Mouse (Mus musculus) left cerebral cortex, adult 11 months (tissue): ENCODE measurements around the gene Hoxb4.

Experiments used
- DNase-seq: peaks from one replicate; pipeline ENCODE4 v3.0.0; 2022; ENCODE audit warnings: low spot score

Hoxb4 gene

DNA sequence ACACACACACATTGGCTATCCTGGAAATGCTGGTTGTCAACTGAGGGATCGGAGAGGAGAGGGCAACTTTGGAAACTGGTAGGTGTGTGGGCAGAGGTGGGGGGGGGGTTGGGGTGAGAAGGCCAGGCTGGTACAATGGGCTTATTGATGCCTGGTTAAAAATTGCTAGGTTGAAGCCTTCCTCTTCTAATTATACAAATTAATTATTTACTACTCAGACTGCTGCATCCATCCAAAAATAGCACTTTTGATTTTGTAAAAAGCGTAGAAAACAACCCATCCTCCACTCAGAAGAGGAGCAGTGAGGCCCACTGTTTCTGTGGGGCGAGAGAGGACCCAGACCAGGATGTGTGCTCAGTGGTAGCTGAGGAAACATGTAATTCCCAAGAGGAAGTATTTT lies 16.9 kb downstream of the Hoxb4 start:
- no peak for DNase-seq

DNA sequence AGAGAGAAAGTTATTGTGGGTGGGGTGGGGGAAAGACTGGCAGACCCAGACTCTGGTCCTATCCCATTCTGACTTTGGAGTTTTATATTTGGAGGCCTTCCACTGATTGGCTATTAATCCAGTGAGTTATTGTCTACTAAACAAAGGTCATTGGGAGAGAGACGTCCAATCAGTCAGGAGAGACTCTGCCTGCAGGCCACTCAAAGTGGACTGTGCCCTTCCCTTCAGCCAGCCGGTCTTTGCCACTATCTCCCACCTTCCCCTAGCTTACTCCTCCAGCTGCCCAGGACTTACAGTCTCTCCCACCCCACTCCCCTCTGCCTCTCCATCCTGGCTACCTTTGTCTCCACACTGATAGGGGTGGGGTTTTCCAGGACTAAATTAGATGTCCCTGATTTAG lies 18.5 kb downstream of the Hoxb4 start:
- DNase-seq = no peak

DNA sequence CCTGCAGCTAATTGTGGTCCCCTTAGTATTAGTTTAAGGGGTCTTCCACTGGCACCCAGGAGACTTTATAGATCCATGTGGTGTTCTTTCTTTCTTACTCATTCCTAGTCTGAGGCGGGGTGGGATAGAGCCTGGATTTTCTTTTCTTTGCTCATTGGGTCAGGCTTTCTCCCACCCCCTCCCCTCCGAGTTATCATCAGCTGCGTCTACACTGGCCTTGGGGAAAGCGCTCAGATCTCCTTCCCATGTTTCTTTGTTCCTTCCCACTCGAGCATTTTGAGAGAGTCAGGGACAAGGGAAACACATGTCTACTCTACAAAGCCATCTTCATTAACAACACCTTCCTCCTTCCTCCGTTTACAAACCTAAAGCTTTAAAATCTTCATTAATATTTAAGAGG lies 19.0 kb downstream of the Hoxb4 start:
- DNase-seq = no peak

- DNase-seq = no peak
These were observed 21.1 kb downstream of the Hoxb4 start for GRCm38 (mm10) chr11:96338957-96339855.

DNA sequence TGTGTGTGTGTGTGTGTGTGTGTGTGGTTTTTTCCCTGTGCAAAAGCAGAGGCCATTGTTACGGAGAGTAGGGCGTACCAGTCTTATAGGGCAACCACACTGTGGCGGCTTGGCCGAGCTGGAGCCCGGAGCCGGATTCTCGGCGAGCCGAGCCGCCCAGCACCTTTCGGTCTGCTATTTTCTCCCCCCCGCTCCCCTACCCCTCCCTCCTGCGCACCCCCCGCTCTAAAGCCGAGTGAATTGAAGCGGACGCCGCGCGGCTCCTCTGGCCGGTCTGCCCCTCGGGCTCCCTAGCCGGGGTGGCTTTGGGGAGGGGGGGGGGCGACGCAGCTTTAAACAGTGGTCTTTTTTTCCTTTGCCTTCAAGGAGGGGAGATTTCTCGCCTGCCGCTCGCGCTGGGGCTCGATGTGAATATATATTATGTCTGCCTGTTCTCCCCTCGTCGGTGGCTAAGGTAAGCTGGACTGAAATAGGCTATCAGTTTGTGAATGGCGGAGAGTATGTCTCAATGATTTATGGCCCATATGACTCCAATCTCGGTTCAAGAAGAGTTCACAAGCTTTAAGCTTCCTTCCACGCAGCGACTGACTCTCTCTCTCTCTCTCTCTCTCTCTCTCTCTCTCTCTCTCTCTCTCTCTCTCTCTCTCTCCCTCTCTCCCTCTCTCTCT lies 22.8 kb downstream of the Hoxb4 start:
- DNase-seq = no peak

DNA sequence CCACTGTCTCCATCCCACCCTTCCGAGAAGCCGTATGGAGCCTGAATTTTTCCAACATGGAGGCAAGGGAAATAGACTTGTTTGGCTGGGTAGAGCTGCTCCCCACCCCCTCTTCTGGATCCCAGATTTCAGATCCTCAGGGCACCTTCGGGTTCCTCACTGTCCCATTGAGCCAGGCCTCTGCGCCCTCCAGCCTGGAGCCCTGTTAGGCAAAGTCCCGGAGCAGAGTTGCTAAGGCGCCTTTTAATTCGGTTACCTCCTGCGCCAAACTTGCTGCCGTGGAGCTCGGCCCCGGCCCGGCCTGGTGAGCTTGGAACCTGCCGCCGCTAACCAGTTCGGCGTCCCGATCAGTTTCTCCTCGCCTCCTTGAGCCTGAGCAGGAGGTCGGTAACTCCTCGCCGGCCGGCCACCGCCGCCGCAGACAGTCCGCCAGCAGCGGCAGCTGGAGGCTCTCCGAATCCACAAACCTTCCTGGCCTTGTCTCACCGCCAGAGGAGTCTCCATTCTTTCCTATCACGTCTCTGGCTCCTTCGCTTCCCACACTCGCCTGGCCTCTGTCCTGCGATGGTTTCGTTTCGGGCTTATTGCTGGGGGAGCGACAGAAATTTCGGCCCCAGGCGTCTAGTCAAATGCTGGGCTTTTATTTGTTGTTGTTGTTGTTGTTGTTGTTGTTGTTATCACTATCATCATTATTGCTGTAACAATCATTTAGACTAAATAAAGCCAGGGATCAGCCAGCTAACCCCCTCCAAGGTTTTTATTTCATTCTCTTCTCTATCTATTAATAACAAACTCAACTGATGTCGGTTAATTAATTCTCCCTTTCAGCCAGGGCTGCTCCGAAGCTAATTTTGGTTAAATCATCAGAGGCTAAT lies 23.9 kb downstream of the Hoxb4 start:
- no peak for DNase-seq

- DNase-seq = no peak
These were observed 24.5 kb downstream of the Hoxb4 start for GRCm38 (mm10) chr11:96342576-96342930.

GRCm38 (mm10) chr11:96343206-96343745 lies 25.2 kb downstream of the Hoxb4 start:
- no peak for DNase-seq

DNA sequence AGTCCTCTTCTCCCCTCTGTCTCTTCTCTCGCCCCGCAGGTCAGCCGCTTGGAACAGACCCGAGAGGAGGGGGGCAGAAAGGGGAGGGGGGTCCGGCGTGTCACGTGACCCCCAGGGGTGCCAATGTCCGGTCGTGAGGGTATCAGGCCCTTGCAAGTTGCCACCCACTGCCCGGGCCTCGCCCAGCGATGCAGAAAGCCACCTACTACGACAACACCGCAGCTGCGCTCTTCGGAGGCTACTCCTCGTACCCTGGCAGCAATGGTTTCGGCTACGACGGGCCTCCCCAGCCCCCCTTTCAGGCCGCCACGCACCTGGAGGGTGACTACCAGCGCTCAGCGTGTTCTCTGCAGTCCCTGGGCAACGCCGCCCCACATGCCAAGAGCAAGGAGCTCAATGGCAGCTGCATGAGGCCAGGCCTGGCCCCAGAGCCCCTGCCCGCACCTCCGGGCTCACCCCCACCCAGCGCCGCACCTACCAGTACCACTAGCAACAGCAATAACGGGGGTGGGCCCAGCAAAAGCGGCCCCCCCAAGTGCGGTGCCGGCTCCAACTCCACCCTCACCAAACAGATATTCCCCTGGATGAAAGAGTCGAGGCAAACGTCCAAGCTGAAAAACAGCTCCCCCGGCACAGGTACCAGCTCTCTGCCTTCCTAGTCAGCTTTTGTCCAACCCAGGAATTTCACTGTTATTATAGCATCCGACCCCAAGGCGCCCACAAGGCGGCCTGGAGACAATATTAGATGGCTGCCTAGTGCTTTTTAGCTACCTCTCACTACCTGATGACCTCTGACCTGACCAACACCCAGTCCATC lies 26.2 kb downstream of the Hoxb4 start:
- DNase-seq = no peak

- no peak for DNase-seq
These were observed 26.8 kb downstream of the Hoxb4 start for GRCm38 (mm10) chr11:96344878-96345159.

- DNase-seq = no peak
These were observed 27.3 kb downstream of the Hoxb4 start for GRCm38 (mm10) chr11:96345220-96345892.

DNA sequence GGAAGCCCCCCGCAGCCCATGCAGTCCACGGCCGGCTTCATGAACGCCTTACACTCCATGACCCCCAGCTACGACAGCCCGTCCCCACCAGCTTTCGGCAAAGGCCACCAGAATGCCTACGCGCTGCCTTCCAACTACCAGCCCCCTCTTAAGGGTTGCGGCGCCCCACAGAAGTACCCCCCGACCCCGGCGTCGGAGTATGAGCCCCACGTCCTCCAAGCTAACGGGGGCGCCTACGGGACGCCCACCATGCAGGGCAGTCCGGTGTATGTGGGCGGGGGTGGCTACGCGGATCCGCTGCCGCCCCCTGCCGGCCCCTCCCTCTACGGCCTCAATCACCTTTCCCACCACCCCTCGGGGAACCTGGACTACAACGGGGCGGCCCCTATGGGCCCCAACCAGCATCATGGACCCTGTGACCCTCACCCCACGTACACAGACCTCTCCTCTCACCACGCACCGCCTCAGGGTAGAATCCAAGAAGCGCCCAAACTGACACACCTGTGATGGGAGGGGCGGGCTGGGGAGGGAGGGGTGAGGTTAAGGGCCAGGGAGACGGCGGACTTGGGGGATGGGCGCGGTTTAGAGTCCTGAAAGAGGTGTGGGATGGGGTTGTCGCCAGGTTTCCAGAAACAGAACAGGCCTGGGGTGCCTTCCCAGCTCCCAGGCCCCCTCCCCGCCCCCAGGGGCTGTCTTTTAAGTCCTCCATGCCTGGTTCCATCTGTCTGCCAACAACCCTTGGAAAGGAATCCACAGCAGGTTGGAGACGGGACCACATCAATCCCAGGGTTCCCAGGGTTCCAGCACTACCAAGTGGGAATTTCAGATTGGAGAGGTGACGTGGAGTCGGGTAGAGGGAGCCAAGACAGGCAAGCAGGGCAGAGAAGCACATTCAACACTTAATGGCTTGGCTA lies 28.1 kb downstream of the Hoxb4 start:
- no peak for DNase-seq

DNA sequence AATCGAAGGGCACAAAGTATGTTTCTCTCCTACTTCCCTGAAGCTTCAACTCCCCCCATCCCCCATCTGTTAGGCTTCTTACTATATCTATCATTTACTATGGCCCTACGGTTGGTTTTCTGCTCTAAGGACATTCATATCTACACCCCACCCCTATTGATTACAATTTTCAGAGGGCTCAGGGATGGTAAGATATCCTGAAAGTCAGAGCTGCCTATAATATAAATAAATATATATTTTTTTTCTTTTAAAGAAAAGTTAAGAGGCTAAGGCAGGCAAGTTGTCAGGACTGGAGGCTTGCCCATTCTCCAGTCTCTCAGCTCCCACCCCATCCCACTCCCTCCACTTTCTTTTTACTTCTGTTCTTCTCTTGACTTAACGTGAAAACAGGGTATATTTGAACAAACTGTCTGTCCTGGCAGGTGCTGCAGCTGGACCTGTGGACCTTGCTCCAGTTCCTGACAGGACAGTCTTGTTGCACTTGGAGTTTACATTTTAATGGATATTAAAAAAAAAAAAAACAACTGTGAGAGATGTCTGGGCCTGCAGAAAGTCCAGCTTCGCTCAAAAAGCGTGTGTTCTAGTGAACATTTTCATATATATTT lies 29.0 kb downstream of the Hoxb4 start:
- no peak for DNase-seq

- no peak for DNase-seq
These were observed 29.6 kb downstream of the Hoxb4 start for GRCm38 (mm10) chr11:96347717-96348116.

- DNase-seq = no peak
These were observed 30.3 kb downstream of the Hoxb4 start for GRCm38 (mm10) chr11:96348141-96348928.

- no peak for DNase-seq
These were observed 30.9 kb downstream of the Hoxb4 start for GRCm38 (mm10) chr11:96348988-96349387.

DNA sequence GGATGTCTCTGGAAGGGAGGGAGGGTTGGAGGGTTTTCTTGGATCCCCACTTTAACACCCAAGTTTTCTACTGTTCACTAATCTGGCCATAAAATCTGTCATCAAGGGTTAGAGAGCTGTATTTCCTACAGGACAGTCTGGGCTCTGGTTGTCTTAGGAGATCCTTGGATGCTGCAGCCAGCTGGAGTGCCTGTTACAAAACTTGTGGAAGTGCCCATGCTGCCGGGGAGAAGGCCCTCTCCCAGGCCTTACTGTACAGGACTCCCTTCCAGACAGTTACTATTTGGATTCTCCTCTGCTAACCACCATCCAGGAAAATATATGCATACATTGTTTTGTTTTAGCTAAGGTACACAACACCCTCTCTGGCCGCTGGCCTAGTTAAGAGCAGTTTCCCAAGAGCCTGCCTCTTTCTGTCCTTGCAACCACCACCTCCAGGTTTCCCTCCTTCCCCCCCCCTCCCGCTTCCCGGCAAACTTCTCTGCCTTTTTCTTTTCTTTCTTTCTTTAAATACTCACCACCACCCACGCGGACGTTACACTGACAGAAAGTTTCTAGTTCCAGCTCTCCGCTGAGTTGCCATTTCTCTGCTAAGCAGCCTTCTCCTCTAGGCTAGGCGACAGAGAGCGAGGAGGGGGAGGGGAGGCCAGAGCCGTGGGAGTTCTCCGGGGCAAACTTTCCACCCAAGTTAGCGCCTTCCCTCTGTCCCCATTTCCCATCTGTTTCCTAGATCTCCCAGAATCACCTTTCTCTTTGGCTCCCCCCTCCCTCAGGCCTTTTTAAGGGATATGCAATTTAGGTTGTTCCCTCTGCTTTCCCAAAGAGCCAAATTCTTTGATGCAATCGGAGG lies 31.6 kb downstream of the Hoxb4 start:
- no peak for DNase-seq

- no peak for DNase-seq
These were observed 32.2 kb downstream of the Hoxb4 start, which contains the start of gene Hoxb2 for GRCm38 (mm10) chr11:96350341-96350624. Hoxb2 (plus strand) TSS chr11:96350525.
